Comparison of ENCODE assay signal across 40 mouse cellular contexts in genomic region chr6:85363906-85364260, GRCm38 (mm10). TPM values are rescaled to one million over a fixed set of nuclear protein-coding genes. Genes with fewer than 3 reads are reported as not detected.
DNase-seq lines count a peak whose midpoint lies in the region; ATAC-seq and TF ChIP-seq lines count a peak whose summit lies in the region.
"Had no signal": no experiment of that assay in that cellular context is flagged by ENCODE, and none has a peak within 500 bp of the region (broad histone marks: within the 10 kb centered on the region; RNA-seq: fewer than 3 reads in every experiment).

No protein-coding gene starts in this region.

- no peak for TF ChIP-seq EP300 in heart, adult 2 months (IDR thresholded peaks at IDR 0.05; ENCODE audit: insufficient read depth, low read depth, low read length)

- intact Hi-C loops in heart, adult 2 months (cut with DNase I) = no loop called here
- intact Hi-C loops in heart, postnatal 25 days (cut with DNase I) = no loop called here

- peak overlapping the region; percentile 34; the same call in 1 of the 2 replicates for H3K27ac ChIP-seq in heart, adult 2 months
- H3K27ac ChIP-seq in heart, embryonic 14.5 days (replicated peaks in 1 of 2; ENCODE audit: control insufficient read depth in 1 of 2, insufficient read depth in 1 of 2, low read depth in 2 of 2, low read length in 2 of 2) = peak overlapping the region; percentile 96 to 97
- H3K27ac ChIP-seq in ES-E14 (ENCODE audit: insufficient read depth, low read depth, low read length, poor library complexity, severe bottlenecking) = no peak overlapping the region; the same call in 1 of the 2 replicates
- H3K27ac ChIP-seq: forebrain, embryonic 13.5 days; hindbrain, embryonic 12.5 days; liver, embryonic 14.5 days; macrophage had no signal

- TF ChIP-seq POLR2A in heart, adult 2 months (IDR thresholded peaks at IDR 0.05; ENCODE audit: insufficient read depth, low read depth, low read length) = no peak

- peaks cover 2% of the 10 kb centered on the region for H3K79me2 ChIP-seq in heart, adult 2 months (replicated peaks; ENCODE audit: control insufficient read depth, insufficient read depth, low read length)

- WGBS in heart, adult 2 months = 42% methylated on average over 4 of the region's 4 CpGs
- 29% methylated on average over 4 of the region's 4 CpGs for WGBS in heart, embryonic 14.5 days

- no peak overlapping the region for H3K9ac ChIP-seq in heart, adult 2 months (ENCODE audit: low read depth, low read length)
- 0 out of 2 replicates have a peak overlapping the region, but pooled peaks have one; percentile 1 for H3K9ac ChIP-seq in heart, embryonic 14.5 days (ENCODE audit: low read length)
- H3K9ac ChIP-seq in ES-E14 (ENCODE audit: insufficient read depth, low read depth, low read length, poor library complexity, severe bottlenecking) = 0 out of 2 replicates have a peak overlapping the region, but pooled peaks have one; percentile 46
- H3K9ac ChIP-seq: forebrain, embryonic 13.5 days; hindbrain, embryonic 12.5 days; liver, embryonic 14.5 days had no signal

- no peaks in the 10 kb centered on the region for H3K27me3 ChIP-seq in heart, adult 2 months (ENCODE audit: control insufficient read depth, insufficient read depth, low read length)
- no peaks in the 10 kb centered on the region for H3K27me3 ChIP-seq in heart, embryonic 14.5 days (ENCODE audit: control insufficient read depth, insufficient read depth, low read length)
- H3K27me3 ChIP-seq: forebrain, embryonic 13.5 days; hindbrain, embryonic 12.5 days had no signal

- no peaks in the 10 kb centered on the region for H3K9me3 ChIP-seq in heart, embryonic 14.5 days (ENCODE audit: control insufficient read depth, low read length)
- no peaks in the 10 kb centered on the region for H3K9me3 ChIP-seq in ES-E14 (ENCODE audit: control insufficient read depth, insufficient read depth, low read depth, low read length)
- H3K9me3 ChIP-seq: forebrain, embryonic 13.5 days; G1E; hindbrain, embryonic 12.5 days had no signal

- H3K4me1 ChIP-seq in heart, adult 2 months (ENCODE audit: control insufficient read depth, insufficient read depth, low read length) = peaks cover 45% of the 10 kb centered on the region
- peaks cover 57 to 79% of the 10 kb centered on the region in 2 experiments for H3K4me1 ChIP-seq in heart, embryonic 14.5 days (ENCODE audit: control insufficient read depth in 2 of 2, insufficient read depth in 2 of 2, low read length in 2 of 2)
- no peaks in the 10 kb centered on the region for H3K4me1 ChIP-seq in ES-E14 (ENCODE audit: control insufficient read depth in 2 of 2, insufficient read depth in 2 of 2, low read length in 2 of 2, poor library complexity in 1 of 2)

- peaks cover 29% of the 10 kb centered on the region for H3K36me3 ChIP-seq in heart, adult 2 months (ENCODE audit: control insufficient read depth, insufficient read depth, low read length)
- H3K36me3 ChIP-seq in heart, embryonic 14.5 days (ENCODE audit: control insufficient read depth, insufficient read depth, low read length) = peaks cover 21% of the 10 kb centered on the region; the same call in 1 of the 2 replicates
- H3K36me3 ChIP-seq in ES-E14 (ENCODE audit: control insufficient read depth, insufficient read depth, low read length, poor library complexity, severe bottlenecking) = no peaks in the 10 kb centered on the region
- H3K36me3 ChIP-seq: G1E; hindbrain, embryonic 12.5 days had no signal

- TF ChIP-seq CTCF in heart, adult 2 months (IDR thresholded peaks at IDR 0.05) = no peak

- ATAC-seq in heart, embryonic 14.5 days (ENCODE audit: insufficient number of reproducible peaks, insufficient read depth, low FRiP score, low read depth) = no peak
- ATAC-seq: forebrain, embryonic 13.5 days had no signal

- in situ Hi-C loops in ES-E14 (cut with MboI; ENCODE audit: low sequenced_read_pairs in 2 of 2, unreplicated experiment in 2 of 2) = no loop called here

- H3K4me2 ChIP-seq in heart, embryonic 14.5 days (ENCODE audit: low read length) = 0 out of 2 replicates have a peak overlapping the region, but pooled peaks have one; percentile 3
- H3K4me2 ChIP-seq: forebrain, embryonic 13.5 days; hindbrain, embryonic 12.5 days had no signal

- peak in 1 of 2 experiments; percentile 21 for DNase-seq in heart, adult 2 months
- no peak for DNase-seq in heart, adult 9 months (ENCODE audit: low spot score in 2 of 2)
- DNase-seq in heart, postnatal 25 days (ENCODE audit: low spot score) = no peak
- DNase-seq in ES-E14 (ENCODE audit: low read depth, low spot score) = no peak
- DNase-seq in ZHBTc4 (ENCODE audit: low read depth, low spot score) = peak; percentile 26
- no peak for DNase-seq in natural killer cell, adult 2 months (ENCODE audit: low spot score in 2 of 2)
- no peak for DNase-seq in retina, embryonic 14.5 days (ENCODE audit: low spot score)
- DNase-seq: B cell, adult 2 months; cerebellum, adult 11 months; cerebellum, adult 9-10 months; cerebellum, postnatal 36 days; gastrocnemius, postnatal 10 days; kidney, adult 11 months; kidney, postnatal 25 days; liver; lung, adult 2 months; lung, postnatal 10 days; midbrain, embryonic 14.5 days; right cerebral cortex, adult 18-20 months; spleen, adult 18-20 months; thymus, postnatal 14 days had no signal

- no peak overlapping the region for H3K4me3 ChIP-seq in heart, adult 2 months
- no peak overlapping the region for H3K4me3 ChIP-seq in heart, embryonic 14.5 days (ENCODE audit: control insufficient read depth in 1 of 2, insufficient read depth in 1 of 2, low read depth in 1 of 2, low read length in 2 of 2)
- H3K4me3 ChIP-seq in ES-E14 (ENCODE audit: insufficient read depth in 1 of 2, low read depth in 1 of 2, low read length in 2 of 2, poor library complexity in 1 of 2, severe bottlenecking in 1 of 2) = no peak overlapping the region
- H3K4me3 ChIP-seq: forebrain, embryonic 13.5 days; hindbrain, embryonic 12.5 days had no signal

TF ChIP-seq in ES-E14, 5 proteins besides CTCF, POLR2A, EP300 and RAD21:
- no peak for TF ChIP-seq ZNF384 (IDR thresholded peaks at IDR 0.05; ENCODE audit: low read depth, low read length)
- no peak for TF ChIP-seq HCFC1 (IDR thresholded peaks at IDR 0.05; ENCODE audit: borderline replicate concordance, insufficient read depth, low read length)
- no peak for TF ChIP-seq MAFK (IDR thresholded peaks at IDR 0.05; ENCODE audit: insufficient read depth, low read depth, low read length)
- no peak for TF ChIP-seq ZC3H11A (IDR thresholded peaks at IDR 0.05; ENCODE audit: borderline replicate concordance, low read depth, low read length)
- no peak for TF ChIP-seq CHD2 (IDR thresholded peaks at IDR 0.05; ENCODE audit: low read depth, low read length)

RNA-seq across cellular contexts. Expression of gene Rab11fip5, which starts 10.6 kb away (rescaled TPM):
- total RNA-seq in heart, adult 2 months (2021) = 10 to 100 TPM; 59.3 to 73.9 TPM
- 41.6 and 55.0 TPM in 2 replicates for polyA plus RNA-seq in heart, adult 2 months (2012; rRNA removed)
- 36.5 and 42.2 TPM in 2 replicates for polyA plus RNA-seq in heart, embryonic 14.5 days (2014; fragmentation: Nextera tagmentation; extraction: Ambion mirVana)
- total RNA-seq in heart, postnatal 25 days (2021) = 10 to 100 TPM; 59.9 to 68.6 TPM
- 10.7 and 13.4 TPM in 2 replicates for total RNA-seq in ES-E14 (2012; rRNA removed)
- polyA plus RNA-seq: G1E had no signal

RNA-seq across cellular contexts. Expression of gene Sfxn5, which starts 30.7 kb away (rescaled TPM):
- total RNA-seq in heart, adult 2 months (2021) = 1 to 10 TPM; 4.2 to 5.3 TPM
- polyA plus RNA-seq in heart, adult 2 months (2012; rRNA removed) = 4.9 and 5.9 TPM in 2 replicates
- polyA plus RNA-seq in heart, embryonic 14.5 days (2014; fragmentation: Nextera tagmentation; extraction: Ambion mirVana) = 2.7 and 3.1 TPM in 2 replicates
- 1 to 10 TPM; 4.6 to 4.8 TPM for total RNA-seq in heart, postnatal 25 days (2021)
- total RNA-seq in ES-E14 (2012; rRNA removed) = 4.9 and 5.8 TPM in 2 replicates

RNA-seq across cellular contexts. Expression of gene Noto, which starts 59.8 kb away (rescaled TPM):
- not detected for total RNA-seq in heart, adult 2 months (2021)
- not detected in 2 replicates for polyA plus RNA-seq in heart, adult 2 months (2012; rRNA removed)
- not detected in 2 replicates for polyA plus RNA-seq in heart, embryonic 14.5 days (2014; fragmentation: Nextera tagmentation; extraction: Ambion mirVana)
- not detected for total RNA-seq in heart, postnatal 25 days (2021)
- not detected in 2 replicates for total RNA-seq in ES-E14 (2012; rRNA removed)
- total RNA-seq: CH12.LX; gastrocnemius, postnatal 10 days; layer of hippocampus, adult 18-20 months; layer of hippocampus, postnatal 10 days; left cerebral cortex, adult 18-20 months; left cerebral cortex, postnatal 14 days; megakaryocyte-erythroid progenitor cell, adult 5-6 weeks; neutrophil, adult 5-6 weeks had no signal
- polyA plus RNA-seq: embryonic facial prominence, embryonic 11.5 days; forebrain, embryonic 13.5 days; G1E; gonadal fat pad, adult 2 months; hindbrain, embryonic 12.5 days; limb, embryonic 11.5 days; liver, embryonic 14.5 days; lung, adult 2 months; macrophage; midbrain, embryonic 14.5 days; neural tube, embryonic 11.5 days; stomach, embryonic 16.5 days; urinary bladder, adult 2 months had no signal
